Mouse (Mus musculus): ENCODE data around the gene Vps26c. TPM values are rescaled to one million over a fixed set of nuclear protein-coding genes. Genes with fewer than 3 reads are reported as not detected.
"Not testable (repeated sequence)": the region's sequence is repeated elsewhere in the genome, so short reads cannot be mapped to it uniquely, and the experiment has no call there.

Vps26c gene
- polyA plus RNA-seq, 1 experiment from 2014 or later = 61.3 TPM

- POLR2A ChIA-PET = no interaction called here
- ATAC-seq = peak; percentile 44
- H3K27me3 ChIP-seq = no peaks in the 10 kb centered on the region
- in situ Hi-C loops (cut with MboI; ENCODE audit: low pct_unique_long_range_greater_than_20kb) = no loop called here
- CTCF ChIA-PET = interaction anchor here (1.4 kb wide), 1 partner anchor 14 kb away, joined by 3 read pairs; no protein-coding TSS in a partner anchor
- peak; percentile 27 for DNase-seq (ENCODE audit: low read depth, low spot score)
- no peak for TF ChIP-seq CTCF (IDR thresholded peaks at IDR 0.05)
Observed at GRCm38 (mm10) chr16:94497911-94498310, 28.7 kb downstream of the Vps26c start.

DNA sequence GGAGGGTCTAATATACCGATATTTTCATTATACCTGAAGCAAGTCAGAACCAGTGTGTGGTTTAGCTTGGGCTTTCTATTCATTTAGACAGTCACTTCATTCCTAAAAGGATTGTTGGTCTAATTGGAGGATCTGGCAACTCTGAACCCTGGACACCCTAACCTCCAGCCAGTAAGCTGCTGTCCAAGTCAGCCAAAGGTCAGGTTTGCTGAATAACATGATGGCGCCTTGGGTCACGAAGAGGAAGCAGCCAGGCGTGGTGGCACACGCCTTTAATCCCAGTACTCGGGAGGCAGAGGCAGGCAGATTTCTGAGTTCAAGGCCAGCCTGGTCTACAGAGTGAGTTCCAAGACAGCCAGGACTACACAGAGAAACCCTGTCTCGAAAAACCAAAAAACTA, 29.5 kb downstream of the Vps26c start:
- in situ Hi-C loops (cut with MboI; ENCODE audit: low pct_unique_long_range_greater_than_20kb); H3K27me3 ChIP-seq; DNase-seq (ENCODE audit: low read depth, low spot score); ATAC-seq; POLR2A ChIA-PET: not testable (repeated sequence)
- CTCF ChIA-PET = interaction anchor here (1.4 kb wide), 1 partner anchor 13 kb away, joined by 3 read pairs; no protein-coding TSS in a partner anchor

- no peaks in the 10 kb centered on the region for H3K27me3 ChIP-seq
- ChIA-PET POLR2A (no interaction called here), CTCF (no interaction called here)
- in situ Hi-C loops (cut with MboI; ENCODE audit: low pct_unique_long_range_greater_than_20kb) = no loop called here
- TF ChIP-seq CTCF (IDR thresholded peaks at IDR 0.05) = no peak
- DNase-seq (ENCODE audit: low read depth, low spot score) = no peak
- ATAC-seq = no peak
Observed at GRCm38 (mm10) chr16:94489326-94489725, 37.3 kb downstream of the Vps26c start.

- no peaks in the 10 kb centered on the region for H3K27me3 ChIP-seq
- ChIA-PET POLR2A (no interaction called here), CTCF (interaction anchor here (1.2 kb wide), 1 partner anchor 15 kb away, joined by 4 read pairs; no protein-coding TSS in a partner anchor)
- TF ChIP-seq CTCF (IDR thresholded peaks at IDR 0.05) = no peak
- ATAC-seq (no peak), DNase-seq (ENCODE audit: low read depth, low spot score) (no peak)
- in situ Hi-C loops (cut with MboI; ENCODE audit: low pct_unique_long_range_greater_than_20kb) = no loop called here
Observed at GRCm38 (mm10) chr16:94487341-94487740, 39.3 kb downstream of the Vps26c start.

DNA sequence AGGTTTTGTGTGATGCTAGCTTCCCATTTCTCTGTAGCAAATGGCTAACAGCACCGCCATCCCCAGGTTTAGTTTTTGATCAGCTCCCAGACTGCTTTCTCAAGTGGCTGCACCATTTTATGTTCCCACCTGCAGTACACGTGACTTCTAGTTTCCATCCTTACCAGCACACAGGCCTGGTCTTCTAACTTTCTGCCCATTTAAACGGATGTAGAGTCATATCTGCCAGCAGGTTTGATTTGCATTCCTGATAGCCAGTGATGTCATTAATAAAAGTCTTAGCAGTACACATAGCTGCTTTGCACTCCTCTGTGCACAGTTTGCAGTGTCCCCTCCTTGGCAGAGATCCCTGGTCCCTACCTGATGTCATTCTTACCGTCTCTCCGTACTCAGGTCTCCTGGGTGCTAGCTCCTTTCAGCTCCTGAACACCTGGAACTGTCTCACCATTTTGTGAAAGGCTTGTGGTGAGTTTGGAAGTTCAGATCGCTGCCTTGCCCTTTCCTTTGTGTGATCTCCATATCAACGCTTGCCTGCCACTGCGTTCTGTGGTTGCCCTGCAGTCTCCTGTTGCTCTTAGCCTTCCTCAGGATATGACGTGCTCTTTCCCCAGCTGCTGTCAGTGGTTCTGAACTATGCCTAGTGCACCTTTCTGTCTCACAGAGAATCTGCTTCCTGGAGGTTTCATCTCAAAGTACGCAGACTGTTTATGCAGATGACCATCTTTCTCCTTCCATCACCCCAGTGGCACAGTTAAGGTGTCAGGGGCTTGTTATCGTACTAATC, 41.7 kb downstream of the Vps26c start:
- ChIA-PET POLR2A (no interaction called here), CTCF (interaction anchor here (1.3 kb wide), 1 partner anchor 12 kb away, joined by 3 read pairs; no protein-coding TSS in a partner anchor)
- no peak for TF ChIP-seq CTCF (IDR thresholded peaks at IDR 0.05)

DNA sequence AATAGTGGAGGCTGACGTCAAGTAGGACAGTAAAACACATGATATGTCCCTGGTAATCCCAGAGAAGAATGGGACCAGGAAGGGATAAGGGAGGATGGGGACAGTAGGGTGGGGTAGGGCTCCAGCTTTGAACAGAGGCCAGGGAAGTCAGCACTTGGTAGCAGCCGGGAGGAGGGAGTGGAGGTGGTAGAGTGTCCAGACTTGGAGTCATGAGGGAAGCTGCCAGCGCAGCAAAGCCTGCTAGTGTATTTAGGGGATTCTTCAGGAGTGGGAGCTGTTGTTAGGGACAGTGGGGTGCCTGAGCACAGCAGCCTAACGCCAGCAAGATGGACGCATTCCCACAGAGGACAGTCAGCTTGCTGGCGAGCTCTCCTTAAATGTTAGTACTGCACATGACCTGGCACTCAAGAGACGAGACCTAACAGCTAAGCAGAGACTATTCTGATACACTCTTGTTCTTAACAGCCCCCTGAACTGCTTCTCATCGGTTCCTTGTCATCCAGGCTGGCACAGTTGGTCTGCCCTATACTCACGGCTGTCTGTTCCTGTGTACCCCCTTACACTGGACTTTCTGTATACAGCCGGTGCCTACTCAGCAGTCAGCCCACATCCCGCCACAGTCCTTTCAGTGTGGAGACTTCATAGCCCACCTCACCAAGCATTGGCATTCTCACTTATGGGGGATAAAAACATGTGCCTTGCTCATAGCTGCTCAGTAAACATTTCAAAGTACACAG, 53.4 kb downstream of the Vps26c start:
- ATAC-seq = no peak
- TF ChIP-seq CTCF (IDR thresholded peaks at IDR 0.05) = no peak
- in situ Hi-C loops (cut with MboI; ENCODE audit: low pct_unique_long_range_greater_than_20kb) = no loop called here
- ChIA-PET POLR2A (interaction anchor here (0.6 kb wide), 1 partner anchor 138 kb away, joined by 3 read pairs; no protein-coding TSS in a partner anchor), CTCF (interaction anchor here (1.5 kb wide), 1 partner anchor 14 kb away, joined by 4 read pairs; no protein-coding TSS in a partner anchor)
- no peaks in the 10 kb centered on the region for H3K27me3 ChIP-seq
- DNase-seq (ENCODE audit: low read depth, low spot score) = no peak

More for the DNA sequence above, 41.7 kb downstream of the Vps26c start:
- DNase-seq (ENCODE audit: low read depth, low spot score) = no peak
- no peaks in the 10 kb centered on the region for H3K27me3 ChIP-seq
- ATAC-seq = no peak
- in situ Hi-C loops (cut with MboI; ENCODE audit: low pct_unique_long_range_greater_than_20kb) = no loop called here

GRCm38 (mm10) chr16:94472515-94472951, 54.1 kb downstream of the Vps26c start:
- H3K27me3 ChIP-seq = no peaks in the 10 kb centered on the region
- no peak for TF ChIP-seq CTCF (IDR thresholded peaks at IDR 0.05)
- in situ Hi-C loops (cut with MboI; ENCODE audit: low pct_unique_long_range_greater_than_20kb) = no loop called here
- CTCF ChIA-PET = interaction anchor here (1.5 kb wide), 1 partner anchor 15 kb away, joined by 4 read pairs; no protein-coding TSS in a partner anchor
- POLR2A ChIA-PET = interaction anchor here (0.7 kb wide), 1 partner anchor 19 kb away, joined by 3 read pairs; no protein-coding TSS in a partner anchor
- ATAC-seq = no peak
- no peak for DNase-seq (ENCODE audit: low read depth, low spot score)

DNA sequence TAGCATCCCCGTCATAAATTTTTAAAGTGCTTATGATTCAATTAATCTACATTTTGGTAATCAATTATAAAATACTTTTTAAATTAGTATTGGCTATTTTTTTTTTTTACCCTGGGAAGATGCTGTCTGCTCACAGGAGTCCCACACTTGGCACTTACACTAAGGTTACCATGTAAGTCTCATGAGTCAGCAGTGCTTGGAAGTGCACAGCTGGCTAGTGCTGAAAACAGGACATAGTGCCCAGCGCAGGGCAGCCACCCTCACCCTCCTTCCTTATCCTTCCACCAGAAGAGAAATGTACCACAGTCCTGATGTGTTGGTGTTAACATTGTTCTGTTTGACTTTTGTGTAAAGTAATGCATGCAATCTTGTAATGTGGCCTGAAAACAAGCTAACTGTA, 58.2 kb downstream of the Vps26c start:
- no peak for DNase-seq (ENCODE audit: low read depth, low spot score)
- no peaks in the 10 kb centered on the region for H3K27me3 ChIP-seq
- POLR2A ChIA-PET = interaction anchor here (0.7 to 1.2 kb wide), 2 partner anchors 15 to 95 kb away, joined by 3 to 4 read pairs; no protein-coding TSS in a partner anchor
- ATAC-seq = no peak
- in situ Hi-C loops (cut with MboI; ENCODE audit: low pct_unique_long_range_greater_than_20kb) = no loop called here
- CTCF ChIA-PET = interaction anchor here (1.0 to 1.5 kb wide), 2 partner anchors 9 to 42 kb away, joined by 3 read pairs; no protein-coding TSS in a partner anchor
- no peak for TF ChIP-seq CTCF (IDR thresholded peaks at IDR 0.05)

DNA sequence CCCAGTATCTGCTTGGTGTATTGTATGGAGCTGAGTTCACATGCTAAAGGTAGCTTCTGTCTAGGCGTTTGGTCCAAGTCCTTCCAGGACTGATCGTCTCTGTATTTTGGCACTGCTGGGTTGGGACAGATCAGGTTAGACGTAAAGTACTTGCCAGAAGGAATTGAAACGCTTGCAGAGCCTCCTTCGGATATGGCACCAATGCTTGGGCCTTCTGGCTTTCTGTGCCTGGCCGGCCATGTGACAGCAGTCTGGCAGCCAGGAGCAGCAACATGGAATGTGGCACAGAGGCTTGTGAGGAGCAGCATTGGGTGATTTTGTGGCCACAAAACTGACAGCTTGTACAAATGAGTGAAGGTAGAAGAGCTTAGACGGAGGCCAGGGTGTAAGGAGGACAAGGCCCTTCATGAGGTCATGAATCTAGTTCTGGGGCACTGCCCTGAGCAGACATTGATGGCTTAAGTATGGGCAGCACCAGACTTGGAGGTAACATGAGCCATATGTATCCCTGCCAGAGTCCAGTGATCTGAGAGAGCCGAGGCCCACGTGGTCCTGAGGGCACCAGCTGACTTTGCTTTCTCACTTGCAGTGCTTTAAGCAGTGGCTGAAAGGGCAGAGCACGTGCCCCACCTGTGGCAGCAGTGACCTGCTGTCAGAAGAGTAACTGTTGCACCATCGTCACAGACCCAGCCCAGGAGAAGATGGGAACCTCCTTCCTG, 59.1 kb downstream of the Vps26c start:
- H3K27me3 ChIP-seq = no peaks in the 10 kb centered on the region
- in situ Hi-C loops (cut with MboI; ENCODE audit: low pct_unique_long_range_greater_than_20kb) = no loop called here
- TF ChIP-seq CTCF (IDR thresholded peaks at IDR 0.05) = no peak
- ATAC-seq (no peak), DNase-seq (ENCODE audit: low read depth, low spot score) (no peak)
- POLR2A ChIA-PET = interaction anchor here (1.2 kb wide), 1 partner anchor 14 kb away, joined by 3 read pairs; no protein-coding TSS in a partner anchor
- CTCF ChIA-PET = interaction anchor here (1.5 kb wide), 1 partner anchor 43 kb away, joined by 3 read pairs; no protein-coding TSS in a partner anchor

DNA sequence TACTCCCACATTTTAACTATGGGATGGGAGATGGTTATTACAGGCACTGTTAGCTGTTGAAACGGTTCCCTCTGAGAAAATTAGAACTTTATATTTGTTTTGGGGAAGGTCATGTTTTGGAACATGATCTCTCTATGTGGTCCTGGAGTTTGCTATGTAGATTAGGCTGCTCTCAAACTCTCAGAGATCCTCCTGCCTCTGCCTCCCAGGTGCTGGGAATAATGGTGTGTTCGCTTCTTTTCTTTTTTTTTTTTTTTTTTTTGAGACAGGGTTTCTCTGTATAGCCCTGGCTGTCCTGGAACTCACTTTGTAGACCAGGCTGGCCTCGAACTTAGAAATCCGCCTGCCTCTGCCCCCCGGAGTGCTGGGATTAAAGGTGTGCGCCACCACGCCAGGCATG, 60.3 kb downstream of the Vps26c start:
- ATAC-seq; CTCF ChIA-PET; POLR2A ChIA-PET; H3K27me3 ChIP-seq; DNase-seq (ENCODE audit: low read depth, low spot score); in situ Hi-C loops (cut with MboI; ENCODE audit: low pct_unique_long_range_greater_than_20kb): not testable (repeated sequence)
